Mouse (Mus musculus) erythroblast, adult 5-6 weeks (primary cell): ENCODE data around the gene Sav1. TPM values are rescaled to one million over a fixed set of nuclear protein-coding genes. Genes with fewer than 3 reads are reported as not detected.

Experiments used
- ATAC-seq: replicated peaks from 2 replicates; pipeline ENCODE4 v1.8.0; 2016; ENCODE audit warnings: moderate number of reproducible peaks, mild to moderate bottlenecking, moderate TSS enrichment, inconsistent platforms; ENCODE audit not compliant: poor library complexity, low FRiP score, severe bottlenecking
- total RNA-seq, 2 experiments: library from RNA; stranded (forward) in 1 of 2; stranded (reverse) in 1 of 2; fragments of 150-400 nt in 1 of 2; fragments of 200-764, 138-1000 nt in 1 of 2; gene quantifications; 2 replicates each; pipeline versions ENCODE4 v1.2.3 to v1.2.4; 2015 to 2017; ENCODE audit warnings: low replicate concordance in 2 of 2

Gene Sav1
- total RNA-seq, 2 experiments from 2014 or later = 42.4 to 55.0 TPM

- ATAC-seq = no peak
Observed at GRCm38 (mm10) chr12:69963141-69963540, 23.7 kb downstream of the Sav1 start.

- peak; percentile 87 for ATAC-seq
Observed at GRCm38 (mm10) chr12:69962468-69962867, 24.3 kb downstream of the Sav1 start.

GRCm38 (mm10) chr12:69957378-69957777, 29.4 kb downstream of the Sav1 start:
- ATAC-seq = no peak

GRCm38 (mm10) chr12:69947502-69947901, 39.3 kb downstream of the Sav1 start:
- no peak for ATAC-seq

GRCm38 (mm10) chr12:69945861-69946260, 40.9 kb downstream of the Sav1 start:
- ATAC-seq = no peak

GRCm38 (mm10) chr12:69941655-69942329, 45.0 kb downstream of the Sav1 start:
- no peak for ATAC-seq

- ATAC-seq = no peak
Observed at GRCm38 (mm10) chr12:69939291-69939690, 47.5 kb downstream of the Sav1 start.

GRCm38 (mm10) chr12:69937731-69938130, 49.1 kb downstream of the Sav1 start:
- no peak for ATAC-seq

- peak; percentile 74 for ATAC-seq
Observed at GRCm38 (mm10) chr12:69926716-69927115, 60.1 kb downstream of the Sav1 start.

GRCm38 (mm10) chr12:69924012-69924411, 62.8 kb downstream of the Sav1 start:
- ATAC-seq = peak; percentile 86

GRCm38 (mm10) chr12:69923603-69924002, 63.2 kb downstream of the Sav1 start:
- no peak for ATAC-seq

- ATAC-seq = no peak
Observed at GRCm38 (mm10) chr12:69923128-69923527, 63.7 kb downstream of the Sav1 start.

- no peak for ATAC-seq
Observed at GRCm38 (mm10) chr12:69922099-69922498, 64.7 kb downstream of the Sav1 start.

GRCm38 (mm10) chr12:69917870-69918269, 68.9 kb downstream of the Sav1 start:
- ATAC-seq = no peak

Other genes starting within 250 kb of the Sav1 start
- 43.6 and 51.4 TPM in 2 replicates for gene Cdkl1, start 195.7 kb downstream of the Sav1 start, total RNA-seq (2015; ENCODE audit: low replicate concordance)
- 86.7 and 87.6 TPM in 2 replicates for gene Cdkl1, start 195.7 kb downstream of the Sav1 start, total RNA-seq (2017; ENCODE audit: low replicate concordance)
- gene Atl1, start 94.4 kb downstream of the Sav1 start, total RNA-seq (2015; ENCODE audit: low replicate concordance) = 5.4 and 9.6 TPM in 2 replicates
- gene Atl1, start 94.4 kb downstream of the Sav1 start, total RNA-seq (2017; ENCODE audit: low replicate concordance) = 12.8 and 23.0 TPM in 2 replicates
- gene Map4k5, start 93.8 kb downstream of the Sav1 start, total RNA-seq (2015; ENCODE audit: low replicate concordance) = 320 and 330 TPM in 2 replicates
- gene Map4k5, start 93.8 kb downstream of the Sav1 start, total RNA-seq (2017; ENCODE audit: low replicate concordance) = 596 and 599 TPM in 2 replicates
- 25.7 and 43.9 TPM in 2 replicates for gene Nin, start 126.7 kb upstream of the Sav1 start, total RNA-seq (2015; ENCODE audit: low replicate concordance)
- 42.9 and 61.9 TPM in 2 replicates for gene Nin, start 126.7 kb upstream of the Sav1 start, total RNA-seq (2017; ENCODE audit: low replicate concordance)
- not detected in 2 replicates for gene Abhd12b, start 167.1 kb upstream of the Sav1 start, total RNA-seq (2015; ENCODE audit: low replicate concordance)
- not detected in 2 replicates for gene Abhd12b, start 167.1 kb upstream of the Sav1 start, total RNA-seq (2017; ENCODE audit: low replicate concordance)
- 47.1 and 49.9 TPM in 2 replicates for gene Pygl, start 244.5 kb upstream of the Sav1 start, total RNA-seq (2015; ENCODE audit: low replicate concordance)
- 68.0 and 92.1 TPM in 2 replicates for gene Pygl, start 244.5 kb upstream of the Sav1 start, total RNA-seq (2017; ENCODE audit: low replicate concordance)